9 mouse cellular contexts compared by ENCODE assay signal in the genomic region with DNA sequence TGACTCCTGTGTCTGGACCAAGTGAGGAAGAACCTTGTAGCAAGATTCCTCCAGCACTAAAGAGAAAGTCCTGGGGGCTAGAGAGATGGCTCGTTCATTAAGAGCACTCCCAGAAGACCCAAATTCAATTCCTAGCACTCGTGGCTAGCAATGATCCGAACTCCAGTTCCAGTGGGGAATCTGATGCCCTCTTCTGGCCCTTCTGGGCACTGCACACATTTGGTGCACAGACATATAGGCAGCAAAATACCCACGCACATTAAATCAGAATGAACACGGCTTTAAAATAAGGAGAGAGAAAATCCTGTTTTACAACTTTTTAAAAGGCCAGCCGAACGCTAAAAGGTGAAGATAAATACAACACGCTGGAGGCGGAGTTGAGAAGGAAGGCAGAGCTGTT. TPM values are rescaled to one million over a fixed set of nuclear protein-coding genes. Genes with fewer than 3 reads are reported as not detected.
DNase-seq lines count a peak whose midpoint lies in the region; ATAC-seq and TF ChIP-seq lines count a peak whose summit lies in the region.
"Had no signal": no experiment of that assay in that cellular context is flagged by ENCODE, and none has a peak within 500 bp of the region (broad histone marks: within the 10 kb centered on the region; RNA-seq: fewer than 3 reads in every experiment).

No protein-coding gene starts in this region.

- WGBS in hindbrain, embryonic 11.5 days: 78% methylated on average over 9 of the region's 9 CpGs
- 80% methylated on average over 9 of the region's 9 CpGs for WGBS in hindbrain, embryonic 13.5 days
- WGBS in midbrain, postnatal 0 days: 85% methylated on average over 9 of the region's 9 CpGs
- WGBS in midbrain, embryonic 10.5 days: 85% methylated on average over 9 of the region's 9 CpGs

- H3K36me3 ChIP-seq in hindbrain, embryonic 11.5 days (ENCODE audit: control insufficient read depth, insufficient read depth, low read length): no peaks in the 10 kb centered on the region
- H3K36me3 ChIP-seq in hindbrain, embryonic 13.5 days: no peaks in the 10 kb centered on the region
- no peaks in the 10 kb centered on the region for H3K36me3 ChIP-seq in midbrain, postnatal 0 days (ENCODE audit: insufficient read depth, low read length)
- no peaks in the 10 kb centered on the region for H3K36me3 ChIP-seq in midbrain, embryonic 10.5 days
- H3K36me3 ChIP-seq in splenic B cell, adult 2 months (ENCODE audit: control insufficient read depth, insufficient read depth, low read length, poor library complexity, severe bottlenecking): no peaks in the 10 kb centered on the region

- no peak overlapping the region for H3K9ac ChIP-seq in hindbrain, embryonic 11.5 days (ENCODE audit: low read depth, low read length)
- no peak overlapping the region for H3K9ac ChIP-seq in hindbrain, embryonic 13.5 days
- no peak overlapping the region for H3K9ac ChIP-seq in midbrain, postnatal 0 days (replicated peaks; ENCODE audit: low read length, poor library complexity, severe bottlenecking)

- H3K4me2 ChIP-seq in hindbrain, embryonic 11.5 days (replicated peaks; ENCODE audit: low read depth, low read length): no peak overlapping the region
- H3K4me2 ChIP-seq in hindbrain, embryonic 13.5 days: no peak overlapping the region
- H3K4me2 ChIP-seq in midbrain, postnatal 0 days (ENCODE audit: low read depth, low read length, poor library complexity, severe bottlenecking): no peak overlapping the region

- no peak for ATAC-seq in hindbrain, embryonic 11.5 days (ENCODE audit: low FRiP score)
- ATAC-seq in hindbrain, embryonic 13.5 days (ENCODE audit: low FRiP score): no peak
- ATAC-seq in midbrain, postnatal 0 days (ENCODE audit: low FRiP score): no peak

- TF ChIP-seq POLR2A in bone marrow macrophage, adult 2 months (IDR thresholded peaks at IDR 0.05; ENCODE audit: borderline replicate concordance, low read depth, low read length): no peak

- no peaks in the 10 kb centered on the region for H3K4me1 ChIP-seq in hindbrain, embryonic 11.5 days (replicated peaks; ENCODE audit: control insufficient read depth, insufficient read depth, low read length)
- H3K4me1 ChIP-seq in hindbrain, embryonic 13.5 days (replicated peaks): peaks cover 4% of the 10 kb centered on the region; the same call in 1 of the 2 replicates
- H3K4me1 ChIP-seq in midbrain, postnatal 0 days (ENCODE audit: insufficient read depth, low read length): no peaks in the 10 kb centered on the region
- H3K4me1 ChIP-seq in midbrain, embryonic 10.5 days: peaks cover 4% of the 10 kb centered on the region; the same call in 1 of the 2 replicates
- H3K4me1 ChIP-seq in bone marrow macrophage, adult 2 months (ENCODE audit: control insufficient read depth, insufficient read depth, low read length): peaks cover 41% of the 10 kb centered on the region

- DNase-seq in hindbrain, embryonic 11.5 days (ENCODE audit: low spot score): peak; percentile 40
- no peak for DNase-seq in midbrain, postnatal 0 days (ENCODE audit: low spot score)
- DNase-seq in midbrain, embryonic 10.5 days (ENCODE audit: low spot score): no peak
- peak; percentile 19 for DNase-seq in splenic B cell, adult 2 months (ENCODE audit: low read depth, low spot score)
- DNase-seq in layer of hippocampus, adult 18-20 months (ENCODE audit: low spot score in 2 of 2): no peak
- DNase-seq: cerebellum, adult 8-10 months; layer of hippocampus, postnatal 36 days had no signal

- H3K27ac ChIP-seq in hindbrain, embryonic 11.5 days (ENCODE audit: low read depth, low read length): no peak overlapping the region
- H3K27ac ChIP-seq in hindbrain, embryonic 13.5 days: no peak overlapping the region
- H3K27ac ChIP-seq in midbrain, postnatal 0 days (ENCODE audit: low read depth, low read length): no peak overlapping the region
- H3K27ac ChIP-seq in midbrain, embryonic 10.5 days (replicated peaks): no peak overlapping the region
- H3K27ac ChIP-seq in bone marrow macrophage, adult 2 months (ENCODE audit: insufficient read depth, low read depth, low read length): no peak overlapping the region

- no peaks in the 10 kb centered on the region for H3K9me3 ChIP-seq in hindbrain, embryonic 11.5 days (ENCODE audit: control insufficient read depth, low read length)
- no peaks in the 10 kb centered on the region for H3K9me3 ChIP-seq in hindbrain, embryonic 13.5 days
- no peaks in the 10 kb centered on the region for H3K9me3 ChIP-seq in midbrain, postnatal 0 days (ENCODE audit: low read length)
- no peaks in the 10 kb centered on the region for H3K9me3 ChIP-seq in midbrain, embryonic 10.5 days (replicated peaks)

- no peak overlapping the region for H3K4me3 ChIP-seq in hindbrain, embryonic 11.5 days (ENCODE audit: low read depth, low read length)
- H3K4me3 ChIP-seq in hindbrain, embryonic 13.5 days: no peak overlapping the region
- H3K4me3 ChIP-seq in midbrain, postnatal 0 days (ENCODE audit: low read depth, low read length): no peak overlapping the region
- H3K4me3 ChIP-seq in midbrain, embryonic 10.5 days: no peak overlapping the region
- H3K4me3 ChIP-seq in bone marrow macrophage, adult 2 months (ENCODE audit: insufficient read depth, low read length): no peak overlapping the region

- no peaks in the 10 kb centered on the region for H3K27me3 ChIP-seq in hindbrain, embryonic 11.5 days (ENCODE audit: control insufficient read depth, insufficient read depth, low read length)
- no peaks in the 10 kb centered on the region for H3K27me3 ChIP-seq in hindbrain, embryonic 13.5 days
- H3K27me3 ChIP-seq in midbrain, postnatal 0 days (ENCODE audit: insufficient read depth, low read length): no peaks in the 10 kb centered on the region
- H3K27me3 ChIP-seq in midbrain, embryonic 10.5 days (ENCODE audit: low read depth, poor library complexity, severe bottlenecking): no peaks in the 10 kb centered on the region
- H3K27me3 ChIP-seq in splenic B cell, adult 2 months (ENCODE audit: control insufficient read depth, insufficient read depth, low read length, poor library complexity, severe bottlenecking): no peaks in the 10 kb centered on the region

- TF ChIP-seq CTCF in midbrain, postnatal 0 days (IDR thresholded peaks at IDR 0.05): peak; percentile 61
- peak; percentile 42; the same call in 1 of the 2 replicates for TF ChIP-seq CTCF in bone marrow macrophage, adult 2 months (IDR thresholded peaks at IDR 0.05; ENCODE audit: low read depth, low read length)

RNA-seq across cellular contexts. Expression of a gene that starts 43.9 kb away (rescaled TPM):
- polyA plus RNA-seq in hindbrain, embryonic 11.5 days (2014; fragmentation: Nextera tagmentation; extraction: Ambion mirVana): 36.3 and 46.6 TPM in 2 replicates
- polyA plus RNA-seq in hindbrain, embryonic 13.5 days (2015; fragmentation: Nextera tagmentation; extraction: Ambion mirVana): 27.4 and 27.7 TPM in 2 replicates
- total RNA-seq in midbrain, postnatal 0 days (2014; rRNA removed): 33.7 and 42.9 TPM in 2 replicates
- polyA plus RNA-seq in midbrain, postnatal 0 days (2015; fragmentation: Nextera tagmentation; extraction: Ambion mirVana): 17.3 and 22.9 TPM in 2 replicates
- polyA plus RNA-seq in midbrain, embryonic 10.5 days (2016; fragmentation: Nextera tagmentation; extraction: Ambion mirVana): 24.9 and 25.6 TPM in 2 replicates
- 53.5 and 55.8 TPM in 2 replicates for polyA plus RNA-seq in bone marrow macrophage, adult 2 months (2012; ENCODE audit: insufficient read depth, insufficient read length, missing spikeins)
- total RNA-seq in layer of hippocampus, adult 18-20 months (2021): 10 to 100 TPM; 62.6 to 67.2 TPM

Comparison
In these comparisons a context has a peak if more than half of its experiments do, and no peak if none do; other contexts are left out.
1. DNase-seq: peak in hindbrain, embryonic 11.5 days (single experiment) and splenic B cell, adult 2 months (single experiment); none in midbrain, postnatal 0 days (single experiment), midbrain, embryonic 10.5 days (single experiment) and layer of hippocampus, adult 18-20 months (0 of 2).